In genomic region chr9:61906912-61907311, GRCm38 (mm10) we compare ENCODE assay signal across 9 mouse cellular contexts. TPM values are rescaled to one million over a fixed set of nuclear protein-coding genes. Genes with fewer than 3 reads are reported as not detected.
DNase-seq lines count a peak whose midpoint lies in the region; ATAC-seq and TF ChIP-seq lines count a peak whose summit lies in the region.
"Had no signal": no experiment of that assay in that cellular context is flagged by ENCODE, and none has a peak within 500 bp of the region (broad histone marks: within the 10 kb centered on the region; RNA-seq: fewer than 3 reads in every experiment).

No protein-coding gene starts in this region.

- H3K4me3 ChIP-seq in heart, adult 2 months, result no peak overlapping the region
- H3K4me3 ChIP-seq in heart, embryonic 12.5 days, result no peak overlapping the region
- no peak overlapping the region for H3K4me3 ChIP-seq in hindbrain, embryonic 12.5 days
- H3K4me3 ChIP-seq: myocyte had no signal

- no peak overlapping the region for H3K4me2 ChIP-seq in heart, embryonic 12.5 days
- H3K4me2 ChIP-seq in hindbrain, embryonic 12.5 days (replicated peaks), result no peak overlapping the region

- peak; percentile 33 to 43 for DNase-seq in heart, adult 2 months
- DNase-seq in 3T3-L1 (ENCODE audit: low read depth, low spot score) (peak; percentile 47), MEL-GATA-1-ER (ENCODE audit: extremely low read depth, low read depth) (peak; percentile 70)
- DNase-seq in heart, postnatal 4 days, result peak; percentile 58
- peak; percentile 86 for DNase-seq in thymus, postnatal 4 days

- H3K4me1 ChIP-seq in heart, adult 2 months (ENCODE audit: control insufficient read depth, insufficient read depth, low read length), result no peaks in the 10 kb centered on the region
- 0 out of 2 replicates have a peak, but pooled peaks cover 16% of the 10 kb centered on the region for H3K4me1 ChIP-seq in heart, embryonic 12.5 days (replicated peaks)
- peaks cover 20% of the 10 kb centered on the region for H3K4me1 ChIP-seq in hindbrain, embryonic 12.5 days

- peak; percentile 69 for TF ChIP-seq CTCF in heart, adult 2 months (IDR thresholded peaks at IDR 0.05)

- H3K9me3 ChIP-seq in heart, embryonic 12.5 days (replicated peaks), result no peaks in the 10 kb centered on the region
- no peaks in the 10 kb centered on the region for H3K9me3 ChIP-seq in hindbrain, embryonic 12.5 days (replicated peaks)

- WGBS in heart, adult 2 months, result 59% methylated on average over 10 of the region's 10 CpGs
- 56% methylated on average over 10 of the region's 10 CpGs for WGBS in heart, embryonic 12.5 days
- WGBS in hindbrain, embryonic 12.5 days, result 74% methylated on average over 10 of the region's 10 CpGs

- intact Hi-C loops in heart, adult 2 months (cut with DNase I), result loop anchor here (10.0 kb wide), 1 partner anchor 78 kb away; no protein-coding TSS in a partner anchor

- H3K27ac ChIP-seq in heart, adult 2 months, result no peak overlapping the region
- no peak overlapping the region for H3K27ac ChIP-seq in heart, embryonic 12.5 days (ENCODE audit: poor library complexity, severe bottlenecking)
- no peak overlapping the region for H3K27ac ChIP-seq in hindbrain, embryonic 12.5 days

- TF ChIP-seq POLR2A in heart, adult 2 months (IDR thresholded peaks at IDR 0.05; ENCODE audit: insufficient read depth, low read depth, low read length), result no peak

- TF ChIP-seq EP300 in heart, adult 2 months (IDR thresholded peaks at IDR 0.05; ENCODE audit: insufficient read depth, low read depth, low read length), result no peak

- no peak for ATAC-seq in heart, embryonic 12.5 days (ENCODE audit: insufficient number of reproducible peaks, low FRiP score)
- ATAC-seq in megakaryocyte progenitor cell, adult 5-6 weeks (replicated peaks; ENCODE audit: poor library complexity), result peak; percentile 55
- ATAC-seq in hindbrain, embryonic 12.5 days (ENCODE audit: low FRiP score), result no peak

- H3K79me2 ChIP-seq in heart, adult 2 months (replicated peaks; ENCODE audit: control insufficient read depth, insufficient read depth, low read length), result no peaks in the 10 kb centered on the region

- no peaks in the 10 kb centered on the region for H3K27me3 ChIP-seq in heart, adult 2 months (ENCODE audit: control insufficient read depth, insufficient read depth, low read length)
- peaks cover 17% of the 10 kb centered on the region for H3K27me3 ChIP-seq in heart, embryonic 12.5 days (replicated peaks)
- H3K27me3 ChIP-seq in hindbrain, embryonic 12.5 days, result peaks cover 2% of the 10 kb centered on the region

- H3K36me3 ChIP-seq in heart, adult 2 months (ENCODE audit: control insufficient read depth, insufficient read depth, low read length), result no peaks in the 10 kb centered on the region
- peaks cover 7% of the 10 kb centered on the region for H3K36me3 ChIP-seq in heart, embryonic 12.5 days
- H3K36me3 ChIP-seq in hindbrain, embryonic 12.5 days, result peaks cover 11% of the 10 kb centered on the region

- no peak overlapping the region for H3K9ac ChIP-seq in heart, adult 2 months (ENCODE audit: low read depth, low read length)
- H3K9ac ChIP-seq in heart, embryonic 12.5 days, result no peak overlapping the region
- no peak overlapping the region for H3K9ac ChIP-seq in hindbrain, embryonic 12.5 days

RNA-seq across cellular contexts. Expression of gene Rplp1, which starts 7.4 kb away (rescaled TPM):
- total RNA-seq in heart, adult 2 months (2021), result 1,000 to 10,000 TPM; 1,490 to 1,640 TPM
- 2,522 and 4,232 TPM in 2 replicates for polyA plus RNA-seq in heart, adult 2 months (2012; rRNA removed)
- 714 and 736 TPM in 2 replicates for polyA plus RNA-seq in heart, embryonic 12.5 days (2016; fragmentation: Nextera tagmentation; extraction: Ambion mirVana)
- total RNA-seq in heart, postnatal 4 days (2021), result 1,000 to 10,000 TPM; 1,924 to 1,989 TPM
- total RNA-seq in megakaryocyte progenitor cell, adult 5-6 weeks (2015), result 3,301 and 3,503 TPM in 2 replicates
- total RNA-seq in megakaryocyte progenitor cell, adult 5-6 weeks (2017), result 5,104 and 5,789 TPM in 2 replicates
- 692 and 796 TPM in 2 replicates for polyA plus RNA-seq in hindbrain, embryonic 12.5 days (2016; fragmentation: Nextera tagmentation; extraction: Ambion mirVana)

RNA-seq across cellular contexts. Expression of gene Kif23, which starts 39.7 kb away (rescaled TPM):
- total RNA-seq in heart, adult 2 months (2021), result under 1 TPM; 0.52 to 0.68 TPM
- 0.45 and 1.0 TPM in 2 replicates for polyA plus RNA-seq in heart, adult 2 months (2012; rRNA removed)
- polyA plus RNA-seq in heart, embryonic 12.5 days (2016; fragmentation: Nextera tagmentation; extraction: Ambion mirVana), result 83.9 and 97.4 TPM in 2 replicates
- total RNA-seq in heart, postnatal 4 days (2021), result 10 to 100 TPM; 56.0 to 75.0 TPM
- total RNA-seq in megakaryocyte progenitor cell, adult 5-6 weeks (2015), result 106 and 127 TPM in 2 replicates
- 170 and 190 TPM in 2 replicates for total RNA-seq in megakaryocyte progenitor cell, adult 5-6 weeks (2017)
- polyA plus RNA-seq in hindbrain, embryonic 12.5 days (2016; fragmentation: Nextera tagmentation; extraction: Ambion mirVana), result 72.2 and 75.6 TPM in 2 replicates

Comparison
In these comparisons a context has a peak if more than half of its experiments do, and no peak if none do; other contexts are left out.
1. RNA of gene Kif23, which starts 39.7 kb away (total RNA-seq): 106 to 190 TPM in megakaryocyte progenitor cell, adult 5-6 weeks and 56.0 to 75.0 TPM in heart, postnatal 4 days; 0.52 to 0.68 TPM in heart, adult 2 months; every median in the first group is over 10 times any median in the second.
2. Peak in every context shown above with its lines, with median percentiles within 50 percentile points of each other: DNase-seq.